Comparison of ENCODE assay signal across 21 mouse cellular contexts in genomic region chr6:32204253-32204652, GRCm38 (mm10).
"Had no signal": no experiment of that assay in that cellular context is flagged by ENCODE, and none has a peak within 500 bp of the region (broad histone marks: within the 10 kb centered on the region; RNA-seq: fewer than 3 reads in every experiment).

No protein-coding gene starts in this region.

- H3K27ac ChIP-seq: kidney, postnatal 0 days; layer of hippocampus, adult 2 months; limb, embryonic 10.5 days; limb, embryonic 13.5 days; liver, embryonic 12.5 days; liver, embryonic 15.5 days; lung, embryonic 15.5 days; macrophage; midbrain, embryonic 12.5 days; stomach, embryonic 15.5 days had no signal

- H3K4me2 ChIP-seq: limb, embryonic 13.5 days; liver, embryonic 12.5 days; liver, embryonic 15.5 days; lung, embryonic 15.5 days; midbrain, embryonic 12.5 days; stomach, embryonic 15.5 days had no signal

- DNase-seq: kidney, adult 2 months; kidney, postnatal 25 days; layer of hippocampus, adult 9-11 months; liver; lung, adult 18-20 months; lung, postnatal 14 days; retina, postnatal 1 day; right cerebral cortex, postnatal 25 days; spleen, adult 18-20 months; thymus, postnatal 25 days had no signal

- H3K4me1 ChIP-seq: limb, embryonic 10.5 days; liver, embryonic 12.5 days; liver, embryonic 15.5 days; lung, embryonic 15.5 days; midbrain, embryonic 12.5 days; stomach, embryonic 15.5 days had no signal

- H3K9ac ChIP-seq: limb, embryonic 13.5 days; liver, embryonic 12.5 days; liver, embryonic 15.5 days; lung, embryonic 15.5 days; midbrain, embryonic 12.5 days; stomach, embryonic 15.5 days had no signal

- H3K27me3 ChIP-seq: limb, embryonic 13.5 days; liver, embryonic 12.5 days; liver, embryonic 15.5 days; lung, embryonic 15.5 days; midbrain, embryonic 12.5 days; stomach, embryonic 15.5 days had no signal

- H3K9me3 ChIP-seq: limb, embryonic 10.5 days; limb, embryonic 13.5 days; liver, embryonic 12.5 days; liver, embryonic 15.5 days; lung, embryonic 15.5 days; midbrain, embryonic 12.5 days; stomach, embryonic 15.5 days had no signal

- ATAC-seq: liver, embryonic 12.5 days had no signal

- H3K4me3 ChIP-seq: layer of hippocampus, adult 2 months; limb, embryonic 10.5 days; limb, embryonic 13.5 days; liver, embryonic 12.5 days; liver, embryonic 15.5 days; lung, embryonic 15.5 days; midbrain, embryonic 12.5 days; myocyte; stomach, embryonic 15.5 days had no signal

- H3K36me3 ChIP-seq: limb, embryonic 10.5 days; liver, embryonic 12.5 days; liver, embryonic 15.5 days; lung, embryonic 15.5 days; midbrain, embryonic 12.5 days; stomach, embryonic 15.5 days had no signal
